Mouse (Mus musculus): ENCODE results near the gene Traf7.

Traf7 gene

GRCm38 (mm10) chr17:24476022-24476776 lies 51.5 kb downstream of the Traf7 start:
- DNase-seq: no peak

GRCm38 (mm10) chr17:24475586-24475985 lies 52.2 kb downstream of the Traf7 start:
- DNase-seq: no peak

- no peak for DNase-seq
These were observed 53.2 kb downstream of the Traf7 start for GRCm38 (mm10) chr17:24474557-24474956.

- DNase-seq: no peak
These were observed 54.0 kb downstream of the Traf7 start, which contains the start of gene Bricd5 for GRCm38 (mm10) chr17:24473612-24474275. TSS of gene Bricd5 (plus strand) at chr17:24473884.

- peak; percentile 90 for DNase-seq
These were observed 55.2 kb downstream of the Traf7 start for GRCm38 (mm10) chr17:24472512-24472911.

GRCm38 (mm10) chr17:24470701-24471527 lies 56.8 kb downstream of the Traf7 start:
- peak; percentile 54 for DNase-seq

GRCm38 (mm10) chr17:24469910-24470602 lies 57.7 kb downstream of the Traf7 start, which contains the start of the genes E4f1 and Pgp:
TSS of gene E4f1 (minus strand) at chr17:24470313.
TSS of gene Pgp (plus strand) at chr17:24470392.
- DNase-seq: peak; percentile 99

GRCm38 (mm10) chr17:24469336-24469909 lies 58.3 kb downstream of the Traf7 start:
- DNase-seq: no peak

- no peak for DNase-seq
These were observed 59.0 kb downstream of the Traf7 start for GRCm38 (mm10) chr17:24468636-24469246.

- no peak for DNase-seq
These were observed 64.2 kb downstream of the Traf7 start for GRCm38 (mm10) chr17:24463374-24464133.

- DNase-seq: no peak
These were observed 64.8 kb downstream of the Traf7 start for GRCm38 (mm10) chr17:24462932-24463331.

- DNase-seq: no peak
These were observed 66.2 kb downstream of the Traf7 start for GRCm38 (mm10) chr17:24461580-24461979.
